Mouse (Mus musculus) forebrain, postnatal 0 days (tissue): ENCODE data around the gene D030056L22Rik. TPM values are rescaled to one million over a fixed set of nuclear protein-coding genes. Genes with fewer than 3 reads are reported as not detected.

Source experiments
- ATAC-seq: fragments of 200-750 bp; cut with Nextera tagmentation; 2 replicates; pipeline ENCODE4 v1.8.0; 2017; ENCODE audit warnings: mild to moderate bottlenecking, moderate library complexity
- DNase-seq: peaks from one replicate; pipeline ENCODE4 v3.0.0-alpha.2; 2015
- H3K27ac ChIP-seq: fragments of 300-500 bp; sonication (generic); 2 replicates; pipeline ENCODE4 v1.5.1; 2014; ENCODE audit warnings: low read depth, mild to moderate bottlenecking, antibody characterized with exemption, low read length, moderate library complexity, mixed read lengths
- H3K27me3 ChIP-seq: fragments of 300-500 bp; sonication (generic); 2 replicates; pipeline ENCODE4 v1.6.1; 2014; ENCODE audit warnings: mild to moderate bottlenecking, low read length, mixed read lengths; ENCODE audit not compliant: insufficient read depth
- H3K36me3 ChIP-seq: fragments of 300-500 bp; sonication (generic); 2 replicates; pipeline ENCODE4 v1.6.1; 2014; ENCODE audit warnings: mild to moderate bottlenecking, moderate library complexity; ENCODE audit not compliant: insufficient read depth
- H3K4me1 ChIP-seq: fragments of 300-500 bp; sonication (generic); 2 replicates; pipeline ENCODE4 v1.6.1; 2014; ENCODE audit warnings: antibody characterized with exemption; ENCODE audit not compliant: insufficient read depth
- H3K4me2 ChIP-seq: fragments of 300-500 bp; sonication (generic); 2 replicates; pipeline ENCODE4 v1.6.1; 2014; ENCODE audit warnings: low read depth, mild to moderate bottlenecking, moderate library complexity
- H3K4me3 ChIP-seq: fragments of 300-500 bp; sonication (generic); 2 replicates; pipeline ENCODE4 v1.5.1; 2014; ENCODE audit warnings: low read depth, low read length, mixed read lengths
- H3K9ac ChIP-seq: fragments of 300-500 bp; sonication (generic); 2 replicates; pipeline ENCODE4 v1.6.1; 2014; ENCODE audit warnings: mild to moderate bottlenecking
- H3K9me3 ChIP-seq: fragments of 300-500 bp; sonication (generic); 2 replicates; pipeline ENCODE4 v1.6.1; 2016; ENCODE audit warnings: low read length
- CTCF ChIP-seq: sonication (generic); IDR thresholded peaks from 2 replicates; pipeline ENCODE4 v1.5.1; 2016; ENCODE audit warnings: antibody characterized with exemption, control low read depth, low read depth
- WGBS: fragments of 180-500 bp; shearing (Covaris S2); extraction: QIAGEN DNeasy Blood & Tissue Kit; methylation state at CpG from one replicate; pipeline ENCODE4 v1.1.7; 2014; 5-methylcytosine and 5-hydroxymethylcytosine counted together
- polyA plus RNA-seq: library from polyadenylated mRNA; unstranded; fragments of >200 nt; fragmentation: Nextera tagmentation; extraction: Ambion mirVana; gene quantifications from 2 replicates; pipeline ENCODE4 v1.2.1, GENCODE M21; 2015
- total RNA-seq: library from RNA; depleted of rRNA; stranded (reverse); fragments of >200 nt; gene quantifications from 2 replicates; pipeline ENCODE4 v1.2.3, GENCODE M21; 2014; rRNA removed

D030056L22Rik gene
- total RNA-seq (61.5 and 65.9 TPM in 2 replicates), polyA plus RNA-seq (40.8 and 42.4 TPM in 2 replicates)

DNA sequence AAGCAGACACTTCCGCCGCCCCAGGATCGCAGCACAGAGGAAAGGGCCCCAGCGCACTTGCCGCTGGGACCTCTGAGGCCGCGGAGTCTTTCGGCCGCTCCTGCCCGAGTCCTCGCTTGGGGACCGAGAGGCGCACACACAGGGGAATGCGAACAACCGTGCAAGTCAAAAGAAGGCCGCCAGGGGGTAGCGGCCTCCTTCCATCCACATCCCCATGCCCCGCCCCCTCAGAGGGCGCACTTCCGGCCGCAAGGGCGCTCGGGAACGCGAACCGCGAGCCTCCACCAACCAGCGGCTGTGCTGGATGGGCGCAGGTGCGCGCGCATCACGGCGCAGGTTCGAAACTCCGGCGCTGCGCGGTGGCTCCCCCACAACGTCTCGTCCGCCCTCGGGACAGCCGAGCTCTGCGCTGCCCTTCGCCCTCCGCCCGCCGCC, at the start of gene D030056L22Rik:
Gene D030056L22Rik, plus strand, starts transcription at position 328 of the 435 bp plus-strand sequence.
- Histone ChIP-seq H3K27ac (peak within 1 kb of the TSS; percentile 92), H3K9ac (peak within 1 kb of the TSS; percentile 69), H3K4me2 (peak within 1 kb of the TSS; percentile 93), H3K9me3 (no peaks in the 10 kb centered on the region), H3K27me3 (no peaks in the 10 kb centered on the region), H3K4me3 (peak within 1 kb of the TSS; percentile 69), H3K4me1 (peaks cover 9% of the 10 kb centered on the region), H3K36me3 (no peaks in the 10 kb centered on the region)
- DNase-seq (peak; percentile 99), ATAC-seq (peak; percentile 99)
- WGBS: 4% methylated on average over 49 of the region's 49 CpGs
- peak; percentile 83 for TF ChIP-seq CTCF

DNA sequence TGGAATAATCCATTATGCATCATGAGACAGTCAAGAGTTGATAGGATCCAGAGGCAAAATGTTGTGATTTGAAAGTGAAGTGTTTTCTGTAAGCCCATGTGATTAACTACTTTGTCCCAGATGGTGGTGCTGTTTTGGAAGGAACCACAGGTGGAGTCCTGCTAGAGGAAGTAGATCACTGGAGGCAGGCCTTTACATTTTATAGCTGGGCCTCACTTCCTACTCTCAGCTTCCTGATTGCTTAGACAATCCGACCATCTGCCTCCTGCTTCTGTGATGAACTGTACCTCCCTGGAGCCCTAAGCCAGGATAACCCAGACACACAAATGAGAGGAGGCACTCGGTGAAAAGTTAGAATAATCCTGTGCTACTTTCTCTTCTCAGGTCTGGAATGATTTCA, 49.1 kb upstream of the D030056L22Rik start:
- no peaks in the 10 kb centered on the region for H3K36me3 ChIP-seq
- H3K4me1 ChIP-seq: no peaks in the 10 kb centered on the region
- H3K9me3 ChIP-seq: no peaks in the 10 kb centered on the region
- WGBS: 74% methylated on average over 2 of the region's 2 CpGs
- H3K27ac ChIP-seq: no peak overlapping the region
- H3K4me2 ChIP-seq: no peak overlapping the region
- ATAC-seq (no peak), DNase-seq (no peak)
- no peak for TF ChIP-seq CTCF
- H3K4me3 ChIP-seq: no peak overlapping the region
- no peak overlapping the region for H3K9ac ChIP-seq
- no peaks in the 10 kb centered on the region for H3K27me3 ChIP-seq

DNA sequence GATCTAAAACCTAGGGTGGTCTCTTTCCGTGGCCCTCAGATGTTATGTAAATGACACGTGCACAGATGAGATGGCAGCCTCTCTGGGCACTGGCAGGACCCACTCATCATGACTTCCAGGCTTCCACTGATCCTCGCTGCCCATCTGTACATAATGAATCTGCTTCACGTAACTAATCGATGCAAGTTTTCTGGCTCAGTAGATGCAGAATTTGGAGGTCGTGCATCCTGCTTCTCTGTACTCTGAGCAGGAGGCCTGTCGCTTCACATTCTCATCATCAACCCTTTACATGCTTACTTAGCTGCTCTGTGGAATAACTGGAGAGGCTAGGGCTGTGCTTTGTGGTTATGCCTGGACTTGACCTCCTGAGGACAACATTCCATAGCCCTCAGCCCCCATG, 46.0 kb upstream of the D030056L22Rik start:
- no peak for DNase-seq
- no peaks in the 10 kb centered on the region for H3K27me3 ChIP-seq
- H3K4me3 ChIP-seq: no peak overlapping the region
- H3K27ac ChIP-seq: no peak overlapping the region
- no peak overlapping the region for H3K4me2 ChIP-seq
- no peaks in the 10 kb centered on the region for H3K9me3 ChIP-seq
- TF ChIP-seq CTCF: no peak
- H3K4me1 ChIP-seq: peaks cover 1% of the 10 kb centered on the region; the same call in 1 of the 2 replicates
- no peak overlapping the region for H3K9ac ChIP-seq
- ATAC-seq: no peak
- H3K36me3 ChIP-seq: no peaks in the 10 kb centered on the region
- 78% methylated on average over 7 of the region's 7 CpGs for WGBS

DNA sequence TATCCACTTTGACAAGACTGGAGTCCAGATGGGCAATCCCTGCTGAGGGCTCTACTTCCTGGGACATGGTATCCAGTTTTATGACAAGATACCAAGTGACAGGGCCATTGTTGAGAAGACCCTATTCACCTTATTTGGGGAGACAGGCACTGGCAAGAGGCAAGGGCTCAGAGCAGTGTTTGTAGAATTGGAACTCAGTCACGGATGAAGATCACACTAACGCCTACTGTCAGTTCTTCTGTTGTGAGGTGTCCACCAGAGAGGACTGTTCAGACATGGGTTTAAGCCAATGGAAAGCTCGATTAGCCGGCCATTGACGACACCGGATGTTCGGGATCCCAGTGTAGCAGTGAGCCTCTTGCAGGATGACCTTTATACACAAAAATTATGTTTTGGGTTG, 43.4 kb upstream of the D030056L22Rik start:
- H3K9ac ChIP-seq: no peak overlapping the region
- no peak for DNase-seq
- WGBS: 89% methylated on average over 7 of the region's 7 CpGs
- no peak overlapping the region for H3K4me3 ChIP-seq
- TF ChIP-seq CTCF: no peak
- H3K36me3 ChIP-seq: no peaks in the 10 kb centered on the region
- no peaks in the 10 kb centered on the region for H3K9me3 ChIP-seq
- ATAC-seq: no peak
- H3K27ac ChIP-seq: no peak overlapping the region
- H3K4me2 ChIP-seq: no peak overlapping the region
- H3K4me1 ChIP-seq: peaks cover 17% of the 10 kb centered on the region
- no peaks in the 10 kb centered on the region for H3K27me3 ChIP-seq

DNA sequence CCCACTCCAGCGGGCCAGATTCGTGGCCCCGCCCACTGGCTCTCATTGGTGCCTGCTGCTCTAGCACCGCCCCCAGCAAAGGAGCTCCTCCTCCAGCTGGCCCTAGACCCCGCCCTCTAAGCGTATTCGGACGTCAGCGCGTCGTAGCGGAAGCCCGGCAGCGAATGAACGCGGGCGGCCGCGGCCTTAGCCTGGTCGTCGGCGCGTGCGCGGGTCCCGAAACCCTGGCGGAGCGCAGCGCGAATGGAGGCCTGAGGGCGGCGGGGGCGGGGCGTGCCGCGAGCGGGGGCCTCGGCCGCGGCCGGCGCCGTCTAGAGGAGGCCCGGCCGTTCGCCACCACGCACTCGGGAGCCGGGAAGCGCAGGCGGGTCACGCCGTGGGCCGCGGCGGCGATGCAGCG, 42.4 kb upstream of the D030056L22Rik start, which contains the start of gene Carnmt1:
Gene Carnmt1, plus strand, starts transcription at position 157 of the 400 bp plus-strand sequence.
- no peak for TF ChIP-seq CTCF
- 2% methylated on average over 53 of the region's 58 CpGs for WGBS
- Histone ChIP-seq H3K4me1 (peaks cover 17% of the 10 kb centered on the region), H3K4me2 (peak within 1 kb of the TSS; percentile 74), H3K27ac (peak within 1 kb of the TSS; percentile 69), H3K36me3 (no peaks in the 10 kb centered on the region), H3K9ac (peak within 1 kb of the TSS; percentile 68), H3K27me3 (no peaks in the 10 kb centered on the region), H3K4me3 (peak within 1 kb of the TSS; percentile 63), H3K9me3 (no peaks in the 10 kb centered on the region)
- ATAC-seq: peak; percentile 99
- DNase-seq: peak; percentile 99

DNA sequence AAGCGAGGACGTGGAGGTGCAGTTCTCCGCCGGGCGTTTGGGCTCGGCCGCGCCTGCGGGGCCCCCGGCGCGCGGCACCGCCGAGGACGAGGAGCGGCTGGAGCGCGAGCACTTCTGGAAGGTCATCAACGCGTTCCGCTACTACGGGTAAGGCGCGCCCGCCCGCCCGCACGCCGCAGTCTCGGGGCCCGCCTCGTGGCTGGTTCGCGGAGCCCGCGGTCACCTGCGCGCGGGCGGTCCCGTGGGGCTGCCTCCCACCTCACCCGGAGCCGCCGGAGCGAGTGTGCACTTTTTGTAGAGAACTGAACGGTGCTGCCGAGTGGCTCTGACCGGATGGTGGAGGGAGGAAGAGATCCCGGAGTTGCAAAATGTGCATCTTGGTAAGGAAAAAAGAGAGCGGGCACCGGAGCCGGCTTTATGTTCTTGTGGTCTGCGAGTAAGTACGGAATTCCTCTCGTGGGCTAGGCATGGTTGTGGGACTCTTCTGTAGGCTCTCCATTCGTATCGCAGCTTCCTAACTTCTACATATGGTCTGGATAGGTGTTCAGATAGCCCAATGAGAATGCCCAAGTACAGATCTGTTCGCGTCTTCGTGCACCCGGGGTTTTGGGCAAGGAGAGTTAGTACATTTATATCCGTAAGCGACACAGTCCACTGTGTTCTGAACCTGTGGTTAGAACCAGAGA, 41.8 kb upstream of the D030056L22Rik start:
- Histone ChIP-seq H3K27me3 (no peaks in the 10 kb centered on the region), H3K4me2 (peak overlapping the region; percentile 74), H3K9ac (peak overlapping the region; percentile 68), H3K36me3 (no peaks in the 10 kb centered on the region), H3K4me1 (peaks cover 17% of the 10 kb centered on the region), H3K9me3 (no peaks in the 10 kb centered on the region), H3K27ac (peak overlapping the region; percentile 69), H3K4me3 (peak overlapping the region; percentile 63)
- DNase-seq: peak; percentile 59
- under 1% methylated on average over 32 of the region's 64 CpGs for WGBS
- ATAC-seq: peak; percentile 67
- no peak for TF ChIP-seq CTCF

DNA sequence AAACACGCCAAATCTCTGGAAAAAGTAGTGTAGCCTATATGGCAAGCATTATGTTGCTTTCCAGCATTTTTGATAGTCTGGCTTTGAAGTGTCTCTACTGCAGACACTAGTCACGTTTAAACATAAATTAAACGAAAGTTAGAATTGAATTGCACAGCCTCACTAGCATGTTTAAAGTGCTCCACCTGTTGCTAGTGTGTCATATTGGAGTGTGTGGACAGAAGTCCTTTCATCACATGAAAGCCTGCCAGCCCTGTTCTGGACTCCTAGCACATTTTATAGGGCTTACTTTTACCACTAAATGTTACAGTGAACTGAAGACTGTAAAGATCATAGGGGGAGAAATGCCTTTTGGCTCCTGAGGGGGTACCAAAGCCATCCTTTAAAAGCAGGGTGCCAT, 40.5 kb upstream of the D030056L22Rik start:
- Histone ChIP-seq H3K4me1 (peaks cover 17% of the 10 kb centered on the region), H3K4me2 (peak overlapping the region; percentile 74)

More for the DNA sequence above, 40.5 kb upstream of the D030056L22Rik start:
- DNase-seq: no peak
- Histone ChIP-seq H3K27ac (no peak overlapping the region), H3K36me3 (no peaks in the 10 kb centered on the region), H3K9ac (no peak overlapping the region), H3K9me3 (no peaks in the 10 kb centered on the region), H3K4me3 (0 out of 2 replicates have a peak overlapping the region, but pooled peaks have one; percentile 10), H3K27me3 (no peaks in the 10 kb centered on the region)
- no peak for TF ChIP-seq CTCF
- WGBS: 48% methylated on average over 3 of the region's 3 CpGs
- ATAC-seq: no peak
